Mouse (Mus musculus) C2C12 (cell line): ENCODE measurements at regions not wholly inside any gene's neighbourhood (a gene's known extent, or its start where the extent isn't known, plus 50 kb on each side); places are given as distances from the start of the nearest gene placed in this dataset.

Experiments
- CTCF ChIP-seq: IDR thresholded peaks from one replicate; pipeline ENCODE4 v1.5.1; 2011; ENCODE audit not compliant: control insufficient read depth, insufficient read depth, insufficient read length
- MYOG ChIP-seq: IDR thresholded peaks from one replicate; pipeline ENCODE4 v1.6.1; 2011; ENCODE audit not compliant: control insufficient read depth, insufficient read length; ENCODE audit errors: extremely low read depth
- USF1 ChIP-seq: IDR thresholded peaks from one replicate; pipeline ENCODE4 v1.6.1; 2011; ENCODE audit warnings: low read depth, mild to moderate bottlenecking, control low read depth, moderate library complexity

DNA sequence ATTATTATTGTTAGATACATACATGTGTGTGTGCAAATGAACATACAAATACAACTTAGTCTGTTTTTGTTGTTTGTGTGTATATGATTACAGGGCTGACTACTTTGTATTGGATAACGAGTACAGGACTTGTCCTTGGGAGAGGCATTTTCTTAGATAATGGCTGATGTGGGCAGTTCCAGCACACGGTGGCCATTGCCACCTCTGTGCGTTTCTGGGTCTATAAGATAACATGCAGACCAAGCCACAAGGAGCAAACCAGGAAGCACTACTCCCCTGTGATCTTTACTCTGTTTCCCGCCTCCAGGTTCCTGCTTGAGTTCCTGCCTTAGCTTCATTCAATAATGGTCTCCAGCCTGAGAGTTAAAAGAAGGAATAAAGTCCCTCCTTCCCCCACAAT is 77.3 kb upstream of the Mbnl1 start:
- no peak for TF ChIP-seq CTCF
- no peak for TF ChIP-seq MYOG
- TF ChIP-seq USF1, result no peak
